Mouse (Mus musculus) midbrain, embryonic 10.5 days (tissue): ENCODE measurements at regions not wholly inside any gene's neighbourhood (a gene's known extent, or its start where the extent isn't known, plus 50 kb on each side); places are given as distances from the start of the nearest gene placed in this dataset.
A peak's percentile ranks its signal among the peaks of the same experiment; 100 is the strongest.

ENCODE experiments used
- DNase-seq: peaks from one replicate; pipeline ENCODE4 v3.0.0-alpha.2; 2017; ENCODE audit warnings: low spot score
- H3K27ac ChIP-seq: fragments of 300-500 bp; sonication (generic); replicated peaks from 2 replicates; pipeline ENCODE4 v1.5.1; 2016; ENCODE audit warnings: mild to moderate bottlenecking
- H3K27me3 ChIP-seq: fragments of 300-500 bp; sonication (generic); 2 replicates; pipeline ENCODE4 v1.6.1; 2016; ENCODE audit warnings: low read depth, mild to moderate bottlenecking; ENCODE audit not compliant: poor library complexity, severe bottlenecking
- H3K36me3 ChIP-seq: fragments of 300-500 bp; sonication (generic); 2 replicates; pipeline ENCODE4 v1.6.1; 2016; ENCODE audit warnings: mild to moderate bottlenecking, moderate library complexity
- H3K4me1 ChIP-seq: fragments of 300-500 bp; sonication (generic); 2 replicates; pipeline ENCODE4 v1.6.1; 2016
- H3K4me3 ChIP-seq: fragments of 300-500 bp; sonication (generic); 2 replicates; pipeline ENCODE4 v1.5.1; 2016; ENCODE audit warnings: mild to moderate bottlenecking, moderate library complexity
- H3K9me3 ChIP-seq: fragments of 300-500 bp; sonication (generic); replicated peaks from 2 replicates; pipeline ENCODE4 v1.6.1; 2016; ENCODE audit warnings: mild to moderate bottlenecking
- WGBS: fragments of 180-500 bp; shearing (Covaris S2); methylation state at CpG from one replicate; pipeline ENCODE4 v1.1.7; 2016; 5-methylcytosine and 5-hydroxymethylcytosine counted together

- H3K27me3 ChIP-seq, result no peaks in the 10 kb centered on the region
- 0 out of 2 replicates have a peak, but pooled peaks cover 4% of the 10 kb centered on the region for H3K4me1 ChIP-seq
- no peak overlapping the region for H3K27ac ChIP-seq
- no peaks in the 10 kb centered on the region for H3K9me3 ChIP-seq
- peaks cover 90% of the 10 kb centered on the region for H3K36me3 ChIP-seq
- DNase-seq, result no peak
- WGBS, result 96% methylated on average over 6 of the region's 6 CpGs
- no peak overlapping the region for H3K4me3 ChIP-seq
Observed at GRCm38 (mm10) chr12:109738911-109739310, 138.8 kb upstream of the Rtl1 start.

DNA sequence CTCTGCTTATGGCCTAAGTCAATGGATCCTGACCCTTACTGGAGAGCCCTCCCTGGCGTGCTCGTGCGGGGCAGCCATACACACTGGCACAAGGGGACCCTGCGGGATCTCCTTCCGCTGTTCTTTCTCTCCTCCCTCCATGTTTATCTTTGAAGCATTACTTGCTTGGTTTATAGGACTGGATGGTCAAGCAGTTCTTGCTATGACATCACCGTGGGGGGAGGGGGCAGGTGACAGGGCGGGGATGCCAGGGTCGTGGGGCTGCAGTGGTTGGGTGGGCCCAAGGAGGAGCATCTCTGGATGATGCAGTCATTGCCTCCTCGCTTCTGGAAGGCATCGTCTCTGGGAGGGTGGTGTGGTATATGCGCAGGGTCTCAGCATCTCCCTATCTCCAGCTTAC is 142.4 kb upstream of the Rtl1 start:
- Histone ChIP-seq H3K27ac (no peak overlapping the region), H3K36me3 (peaks cover 82% of the 10 kb centered on the region), H3K27me3 (no peaks in the 10 kb centered on the region), H3K4me1 (peaks cover 24% of the 10 kb centered on the region), H3K9me3 (no peaks in the 10 kb centered on the region), H3K4me3 (no peak overlapping the region)
- DNase-seq, result no peak
- WGBS, result 97% methylated on average over 11 of the region's 11 CpGs

DNA sequence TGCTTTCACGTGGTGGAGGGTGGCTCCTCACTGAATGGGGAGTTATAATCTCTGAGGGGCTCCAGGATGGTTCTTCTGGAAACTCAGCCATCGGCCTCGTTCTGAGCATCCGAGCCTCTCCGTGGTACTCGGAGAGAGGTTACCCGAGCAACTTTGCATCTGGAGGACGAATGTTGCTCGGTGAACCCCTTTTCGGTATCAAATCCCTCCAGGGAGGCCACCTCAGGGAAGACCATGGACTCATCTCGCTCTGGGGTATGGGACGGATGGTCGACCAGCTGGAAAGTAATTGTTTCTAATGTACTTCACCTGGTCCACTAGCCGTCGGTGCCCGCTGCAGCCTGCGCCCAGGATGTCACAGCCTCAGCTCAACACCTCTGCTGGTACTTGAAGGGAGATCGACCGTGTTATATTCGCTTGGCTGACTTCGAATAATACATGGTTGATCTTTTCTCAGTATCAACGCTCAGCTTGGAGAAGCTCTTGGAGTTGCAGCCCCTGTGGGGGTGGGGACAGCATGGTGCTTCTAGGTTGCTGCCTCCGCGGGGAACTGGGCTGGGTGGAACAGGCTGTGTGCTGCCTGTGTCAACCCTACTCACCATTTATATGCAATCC is 143.0 kb upstream of the Rtl1 start:
- peaks cover 30% of the 10 kb centered on the region for H3K4me1 ChIP-seq
- H3K27me3 ChIP-seq, result 0 out of 2 replicates have a peak, but pooled peaks cover 6% of the 10 kb centered on the region
- no peak for DNase-seq
- H3K4me3 ChIP-seq, result no peak overlapping the region
- no peaks in the 10 kb centered on the region for H3K9me3 ChIP-seq
- 89% methylated on average over 24 of the region's 24 CpGs for WGBS
- no peak overlapping the region for H3K27ac ChIP-seq
- peaks cover 82% of the 10 kb centered on the region for H3K36me3 ChIP-seq

DNA sequence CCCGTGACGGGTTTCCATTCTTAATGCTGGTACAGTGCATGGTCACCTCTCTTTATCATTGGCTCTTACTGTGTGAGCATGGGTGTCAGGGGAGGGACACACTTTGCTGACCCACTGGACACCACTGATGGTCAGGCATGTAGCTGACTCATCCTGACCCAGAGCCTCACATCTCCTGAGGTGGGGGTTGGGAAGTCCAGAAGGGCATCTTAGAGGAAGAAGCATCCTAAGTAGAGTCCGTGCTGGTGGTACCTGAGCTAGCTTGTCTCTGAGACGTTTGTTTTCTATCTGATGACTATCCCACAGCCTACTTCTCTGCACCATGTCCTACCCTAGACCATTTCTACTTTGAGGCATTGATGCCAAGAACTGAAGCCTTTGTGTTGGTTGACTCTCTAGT is 144.1 kb upstream of the Rtl1 start:
- Histone ChIP-seq H3K4me1 (peaks cover 40% of the 10 kb centered on the region), H3K27me3 (0 out of 2 replicates have a peak, but pooled peaks cover 10% of the 10 kb centered on the region), H3K4me3 (no peak overlapping the region), H3K27ac (no peak overlapping the region), H3K36me3 (peaks cover 80% of the 10 kb centered on the region), H3K9me3 (no peaks in the 10 kb centered on the region)
- DNase-seq, result no peak
- WGBS, result 96% methylated on average over 4 of the region's 4 CpGs

DNA sequence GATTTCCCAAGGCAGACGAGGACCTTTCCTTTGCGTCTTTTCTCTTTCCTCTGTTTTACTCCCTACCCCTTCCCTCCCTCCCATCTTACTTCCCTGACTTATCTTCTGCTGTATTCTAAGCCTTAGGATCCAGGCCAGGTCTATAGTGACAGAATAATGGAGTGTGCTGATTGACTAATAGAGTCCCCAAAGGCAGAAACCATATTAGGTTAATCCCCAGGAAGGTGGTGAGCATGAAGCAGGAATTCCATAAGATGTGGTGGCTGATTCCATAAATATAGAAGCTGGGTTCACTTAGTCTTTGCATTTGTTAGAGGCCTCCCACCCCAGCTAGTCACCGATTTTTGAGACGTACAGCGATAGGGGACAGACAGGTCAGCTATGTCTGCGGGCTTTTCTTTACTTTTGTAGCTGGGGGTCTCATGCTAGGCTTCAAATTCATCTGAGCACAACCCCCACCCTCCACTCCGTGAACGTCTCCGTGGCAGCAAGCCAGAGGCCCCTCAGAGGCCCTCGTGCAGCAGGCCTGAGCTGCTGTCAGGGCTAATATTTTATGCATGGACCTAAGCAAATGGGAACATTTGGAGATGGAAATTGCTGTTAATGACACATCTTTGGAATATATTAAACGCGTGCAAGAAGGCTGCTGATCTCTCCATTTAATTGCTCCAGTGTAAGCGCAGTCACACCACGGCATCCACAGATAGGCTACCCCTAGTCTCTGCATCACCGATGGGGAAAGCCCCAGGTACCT is 145.8 kb upstream of the Rtl1 start:
- H3K4me1 ChIP-seq, result peaks cover 53% of the 10 kb centered on the region
- no peak overlapping the region for H3K4me3 ChIP-seq
- H3K27ac ChIP-seq, result peak overlapping the region; percentile 58
- H3K9me3 ChIP-seq, result no peaks in the 10 kb centered on the region
- peaks cover 64% of the 10 kb centered on the region for H3K36me3 ChIP-seq
- 0 out of 2 replicates have a peak, but pooled peaks cover 10% of the 10 kb centered on the region for H3K27me3 ChIP-seq
- DNase-seq, result no peak
- 76% methylated on average over 15 of the region's 15 CpGs for WGBS

DNA sequence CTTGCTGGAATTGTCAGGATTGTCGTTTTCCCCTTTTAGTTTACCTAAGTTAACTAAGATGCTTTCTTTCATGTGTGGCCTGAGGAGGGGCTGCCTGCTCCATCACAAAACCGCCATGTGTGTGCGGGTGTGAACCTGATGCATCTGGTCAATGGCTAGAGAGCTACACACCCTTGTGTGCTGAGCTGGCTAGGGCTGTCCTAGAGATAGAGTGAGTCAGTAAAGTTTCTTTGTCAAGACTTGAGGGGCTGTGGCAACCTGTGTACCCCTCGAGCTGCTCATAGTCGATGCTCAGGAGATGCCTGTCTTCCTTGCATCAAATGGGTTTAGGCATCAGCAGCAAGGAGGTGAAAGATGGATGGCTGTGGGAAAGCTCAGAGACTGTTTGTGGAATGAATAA is 147.1 kb upstream of the Rtl1 start:
- WGBS, result 92% methylated on average over 5 of the region's 5 CpGs
- Histone ChIP-seq H3K4me1 (peaks cover 53% of the 10 kb centered on the region), H3K27me3 (peaks cover 16% of the 10 kb centered on the region; the same call in 1 of the 2 replicates), H3K36me3 (peaks cover 54% of the 10 kb centered on the region), H3K27ac (0 out of 2 replicates have a peak overlapping the region, but pooled peaks have one; percentile 15), H3K4me3 (no peak overlapping the region), H3K9me3 (no peaks in the 10 kb centered on the region)
- DNase-seq, result no peak

DNA sequence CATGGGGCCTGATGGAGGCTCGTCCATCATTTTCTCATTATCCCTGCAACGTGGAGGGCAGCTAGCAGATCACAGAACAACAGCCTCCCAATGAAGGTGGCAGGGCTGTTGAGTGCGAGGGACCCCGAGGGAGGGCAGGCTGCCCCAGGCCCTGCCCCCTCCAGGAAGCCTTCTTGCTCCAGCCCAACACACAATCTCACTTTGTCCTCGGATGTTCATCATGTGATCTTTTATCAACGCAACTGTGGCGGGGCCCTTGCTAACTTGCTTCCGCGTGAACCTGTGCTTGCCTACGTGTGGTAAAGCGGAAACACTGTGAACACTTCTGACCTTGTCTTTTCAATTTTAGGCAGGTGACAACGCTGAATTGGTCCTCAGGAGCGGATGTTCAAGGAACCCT is 147.6 kb upstream of the Rtl1 start:
- no peaks in the 10 kb centered on the region for H3K9me3 ChIP-seq
- H3K27ac ChIP-seq, result no peak overlapping the region
- H3K36me3 ChIP-seq, result peaks cover 48% of the 10 kb centered on the region
- no peak overlapping the region for H3K4me3 ChIP-seq
- no peak for DNase-seq
- WGBS, result 88% methylated on average over 13 of the region's 13 CpGs
- peaks cover 53% of the 10 kb centered on the region for H3K4me1 ChIP-seq
- H3K27me3 ChIP-seq, result peaks cover 16% of the 10 kb centered on the region; the same call in 1 of the 2 replicates

DNA sequence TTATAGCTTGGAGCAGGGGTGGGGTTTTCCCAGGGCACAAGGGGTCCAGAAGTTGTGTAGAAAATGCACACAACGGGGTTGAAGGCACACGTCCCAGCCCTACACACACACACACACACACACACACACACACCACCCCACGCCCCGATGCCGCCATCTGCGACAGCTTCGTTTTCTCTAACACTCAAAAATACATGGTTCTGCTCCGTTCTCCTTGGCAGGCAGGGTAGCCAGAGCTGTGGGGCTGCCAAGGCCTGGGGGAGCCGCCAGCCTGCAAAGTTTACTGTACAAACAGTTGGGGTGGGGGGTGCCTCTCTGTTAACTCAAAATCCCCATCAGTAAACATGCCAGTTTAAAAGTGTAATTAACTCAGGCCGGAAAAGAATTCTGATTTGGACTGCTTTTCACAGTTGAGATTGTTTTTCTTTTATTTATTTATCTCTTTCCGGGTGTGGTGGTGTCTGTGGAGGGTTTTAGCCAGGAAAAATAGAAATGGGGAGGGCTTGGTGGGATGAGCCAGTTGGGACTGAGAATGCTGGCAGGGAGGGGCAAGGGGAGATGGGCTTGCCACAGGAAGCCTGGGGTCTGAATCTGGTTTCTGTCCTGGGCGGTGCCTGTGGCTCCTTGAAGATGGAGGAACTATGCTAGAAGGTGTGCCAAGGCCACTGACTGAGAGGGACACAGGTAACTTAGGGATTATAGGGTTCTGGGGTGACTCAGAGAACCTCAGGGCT is 148.4 kb upstream of the Rtl1 start:
- 84% methylated on average over 12 of the region's 12 CpGs for WGBS
- Histone ChIP-seq H3K4me3 (no peak overlapping the region), H3K36me3 (peaks cover 41% of the 10 kb centered on the region), H3K9me3 (no peaks in the 10 kb centered on the region), H3K4me1 (peaks cover 50% of the 10 kb centered on the region), H3K27me3 (peaks cover 16% of the 10 kb centered on the region; the same call in 1 of the 2 replicates), H3K27ac (peak overlapping the region; percentile 83)
- DNase-seq, result no peak

DNA sequence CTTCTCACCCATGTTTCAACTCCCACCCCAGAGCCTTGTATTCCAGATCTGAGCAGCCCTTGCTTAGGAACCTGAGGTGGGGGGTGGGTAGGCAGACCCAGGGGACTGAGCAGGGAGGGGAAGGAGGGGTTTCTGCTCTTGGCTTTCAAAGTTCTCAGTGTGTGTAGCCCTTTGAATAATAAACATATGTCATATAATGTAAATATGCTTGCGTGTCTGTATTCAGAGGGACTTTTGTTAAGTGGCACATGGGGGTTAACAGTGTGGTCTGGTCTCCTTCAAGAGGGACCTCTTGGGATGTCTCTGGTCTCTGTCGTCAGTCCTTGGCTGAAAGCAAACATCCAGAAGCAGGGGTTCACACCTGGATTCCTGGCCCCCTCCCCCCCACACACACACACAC is 149.1 kb upstream of the Rtl1 start:
- no peak for DNase-seq
- peaks cover 33% of the 10 kb centered on the region for H3K36me3 ChIP-seq
- H3K4me3 ChIP-seq, result peak overlapping the region; percentile 46
- peaks cover 16% of the 10 kb centered on the region; the same call in 1 of the 2 replicates for H3K27me3 ChIP-seq
- peak overlapping the region; percentile 83 for H3K27ac ChIP-seq
- H3K4me1 ChIP-seq, result peaks cover 49% of the 10 kb centered on the region
- WGBS, result 51% methylated on average over 2 of the region's 2 CpGs
- H3K9me3 ChIP-seq, result no peaks in the 10 kb centered on the region

DNA sequence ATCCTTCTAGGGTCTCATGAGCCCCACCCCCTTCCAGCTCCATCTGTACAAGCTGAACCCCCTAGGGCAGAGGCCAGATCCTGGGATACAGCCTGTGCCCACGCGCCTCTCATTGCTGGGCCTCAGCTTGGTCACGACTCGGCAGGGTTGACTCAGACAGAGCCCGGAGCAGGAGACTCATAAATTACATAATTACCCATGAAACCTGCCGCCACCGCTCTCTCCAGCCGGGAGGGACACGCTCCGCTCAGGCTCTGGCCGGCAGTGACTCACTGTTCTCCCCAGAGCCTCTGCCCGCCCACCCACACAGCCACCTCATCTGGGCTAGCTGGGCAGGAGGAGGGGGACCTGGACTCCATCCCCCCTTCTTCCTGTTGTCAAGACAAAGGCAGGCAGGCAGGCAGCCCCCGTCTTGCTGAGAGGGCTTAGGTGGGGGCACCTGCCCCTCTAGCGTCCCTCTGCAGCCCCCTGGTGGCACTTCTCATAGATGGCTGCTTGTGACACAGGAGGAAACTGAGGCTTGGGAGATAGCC is 149.6 kb upstream of the Rtl1 start:
- WGBS, result 2% methylated on average over 14 of the region's 14 CpGs
- DNase-seq, result peak; percentile 71
- Histone ChIP-seq H3K9me3 (no peaks in the 10 kb centered on the region), H3K4me1 (peaks cover 49% of the 10 kb centered on the region), H3K36me3 (peaks cover 31% of the 10 kb centered on the region), H3K27me3 (peaks cover 16% of the 10 kb centered on the region; the same call in 1 of the 2 replicates), H3K27ac (peak overlapping the region; percentile 83), H3K4me3 (peak overlapping the region; percentile 46)

- Histone ChIP-seq H3K4me1 (peaks cover 5% of the 10 kb centered on the region), H3K9me3 (no peaks in the 10 kb centered on the region), H3K4me3 (no peak overlapping the region), H3K36me3 (no peaks in the 10 kb centered on the region), H3K27me3 (peaks cover 6% of the 10 kb centered on the region; the same call in 1 of the 2 replicates), H3K27ac (no peak overlapping the region)
- DNase-seq, result no peak
- WGBS, result 85% methylated on average over 7 of the region's 7 CpGs
Observed at GRCm38 (mm10) chr12:109754986-109755385, 154.9 kb upstream of the Rtl1 start.

GRCm38 (mm10) chr12:109764293-109764692 is 164.2 kb upstream of the Rtl1 start:
- Histone ChIP-seq H3K27ac (no peak overlapping the region), H3K4me1 (no peaks in the 10 kb centered on the region), H3K9me3 (no peaks in the 10 kb centered on the region), H3K27me3 (no peaks in the 10 kb centered on the region; the same call in 1 of the 2 replicates), H3K4me3 (no peak overlapping the region), H3K36me3 (no peaks in the 10 kb centered on the region)
- no peak for DNase-seq
- 83% methylated on average over 4 of the region's 4 CpGs for WGBS
